Mouse (Mus musculus) naive thymus-derived CD4-positive, alpha-beta T cell, adult 2 months (primary cell): ENCODE data around the gene Prdm16.

Experiments
- DNase-seq: peaks from one replicate; pipeline ENCODE4 v3.0.0-alpha.2; 2011; ENCODE audit warnings: low read depth

The Prdm16 gene

GRCm38 (mm10) chr4:154333300-154333699 is 303.4 kb downstream of the Prdm16 start:
- no peak for DNase-seq

GRCm38 (mm10) chr4:154331271-154331670 is 305.4 kb downstream of the Prdm16 start:
- DNase-seq = no peak

GRCm38 (mm10) chr4:154330001-154330400 is 306.7 kb downstream of the Prdm16 start:
- DNase-seq = no peak

GRCm38 (mm10) chr4:154328836-154329235 is 307.8 kb downstream of the Prdm16 start:
- peak; percentile 69 for DNase-seq

- peak; percentile 5 for DNase-seq
These were observed 308.2 kb downstream of the Prdm16 start for GRCm38 (mm10) chr4:154328431-154328830.

GRCm38 (mm10) chr4:154325410-154325809 is 311.3 kb downstream of the Prdm16 start:
- DNase-seq = no peak

- no peak for DNase-seq
These were observed 323.1 kb downstream of the Prdm16 start for GRCm38 (mm10) chr4:154313622-154313967.

GRCm38 (mm10) chr4:154312935-154313621 is 323.6 kb downstream of the Prdm16 start:
- no peak for DNase-seq

GRCm38 (mm10) chr4:154312143-154312812 is 324.4 kb downstream of the Prdm16 start:
- DNase-seq = no peak

GRCm38 (mm10) chr4:154310576-154311262 is 326.0 kb downstream of the Prdm16 start:
- DNase-seq = no peak

GRCm38 (mm10) chr4:154309131-154309530 is 327.5 kb downstream of the Prdm16 start:
- no peak for DNase-seq

GRCm38 (mm10) chr4:154301466-154301881 is 335.2 kb downstream of the Prdm16 start, which contains the start of gene Arhgef16:
Gene Arhgef16, minus strand, starts transcription at chr4:154301676.
- peak; percentile 52 for DNase-seq

- DNase-seq = no peak
These were observed 337.0 kb downstream of the Prdm16 start for GRCm38 (mm10) chr4:154299541-154300271.

GRCm38 (mm10) chr4:154297761-154298160 is 338.9 kb downstream of the Prdm16 start:
- DNase-seq = no peak

- no peak for DNase-seq
These were observed 342.4 kb downstream of the Prdm16 start for GRCm38 (mm10) chr4:154294262-154294731.

- DNase-seq = no peak
These were observed 342.9 kb downstream of the Prdm16 start for GRCm38 (mm10) chr4:154293735-154294201.

- DNase-seq = no peak
These were observed 353.0 kb downstream of the Prdm16 start for GRCm38 (mm10) chr4:154283671-154284070.

- no peak for DNase-seq
These were observed 357.2 kb downstream of the Prdm16 start for GRCm38 (mm10) chr4:154279481-154279880.

GRCm38 (mm10) chr4:154273000-154273399 is 363.7 kb downstream of the Prdm16 start:
- DNase-seq = peak; percentile 32

- no peak for DNase-seq
These were observed 367.2 kb downstream of the Prdm16 start for GRCm38 (mm10) chr4:154269520-154269919.

GRCm38 (mm10) chr4:154267511-154267910 is 369.2 kb downstream of the Prdm16 start:
- no peak for DNase-seq
